Mouse (Mus musculus): ENCODE results near the gene Cgnl1.
"Not testable (repeated sequence)": the region's sequence is repeated elsewhere in the genome, so short reads cannot be mapped to it uniquely, and the experiment has no call there.

Cgnl1 gene

GRCm38 (mm10) chr9:71620116-71620515 is 151.3 kb downstream of the Cgnl1 start:
- not testable (repeated sequence) for DNase-seq

GRCm38 (mm10) chr9:71617363-71617762 is 154.0 kb downstream of the Cgnl1 start:
- peak; percentile 70 for DNase-seq

DNA sequence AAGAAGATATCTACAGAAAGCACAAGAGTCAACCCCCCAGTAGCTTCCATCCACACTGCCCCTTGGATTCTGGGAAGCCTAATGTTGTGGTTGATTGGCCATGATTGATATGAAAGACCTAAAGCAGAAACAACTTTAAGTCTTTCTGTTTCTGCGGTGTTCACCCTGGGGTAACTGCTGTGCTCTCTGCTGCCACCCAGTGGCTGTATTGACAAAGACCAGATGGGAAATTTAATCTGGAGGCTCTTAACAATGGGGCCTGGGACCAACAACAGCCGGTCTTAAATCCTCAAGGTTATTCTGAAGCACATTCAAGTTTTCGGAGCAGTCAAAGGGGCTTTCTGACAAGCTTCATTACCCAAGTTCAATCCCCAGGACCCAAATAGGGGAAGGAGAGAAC is 155.2 kb downstream of the Cgnl1 start:
- peak; percentile 89 for DNase-seq

- DNase-seq: peak; percentile 73
Observed at GRCm38 (mm10) chr9:71614643-71615042, 156.8 kb downstream of the Cgnl1 start.

- peak; percentile 39 for DNase-seq
Observed at GRCm38 (mm10) chr9:71612981-71613380, 158.4 kb downstream of the Cgnl1 start.

GRCm38 (mm10) chr9:71611876-71612275 is 159.5 kb downstream of the Cgnl1 start:
- no peak for DNase-seq

GRCm38 (mm10) chr9:71609010-71609409 is 162.4 kb downstream of the Cgnl1 start:
- DNase-seq: peak; percentile 48

- peak; percentile 58 for DNase-seq
Observed at GRCm38 (mm10) chr9:71606296-71607057, 164.9 kb downstream of the Cgnl1 start.

DNA sequence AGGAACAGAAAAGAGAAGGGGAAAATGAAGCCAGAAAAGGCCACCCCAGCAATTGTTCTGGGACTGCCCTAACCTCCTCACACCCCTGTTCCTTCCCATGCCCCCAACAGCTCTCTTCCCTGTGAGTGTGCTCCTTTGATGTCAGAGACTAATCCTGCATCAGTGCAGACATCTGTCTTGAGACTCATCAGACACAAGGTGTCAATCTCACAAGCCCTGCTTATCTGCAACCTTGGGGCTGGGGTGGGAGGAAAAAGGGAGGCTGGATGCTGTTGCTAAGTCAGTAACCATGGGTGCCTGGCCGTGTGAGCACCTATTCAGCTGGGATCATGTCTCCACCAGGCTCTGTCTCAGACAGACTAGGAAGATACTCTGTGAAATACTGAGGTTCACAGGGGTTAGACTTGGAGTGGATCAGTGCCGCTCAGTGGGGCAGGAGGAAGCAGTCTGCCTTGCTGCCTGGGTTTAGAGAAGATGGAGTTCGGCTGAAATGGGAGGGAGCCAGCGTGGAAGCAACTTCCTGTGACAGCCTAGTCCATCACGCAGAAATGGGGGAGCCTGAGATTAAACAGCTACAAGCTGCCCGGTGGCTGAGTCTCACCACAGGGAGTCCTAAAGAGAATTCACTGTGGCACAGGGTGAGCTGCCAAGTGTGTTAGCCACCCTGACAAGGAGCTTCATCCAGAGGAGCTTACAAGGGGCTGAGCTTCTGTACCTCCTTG is 166.3 kb downstream of the Cgnl1 start:
- peak; percentile 36 for DNase-seq

DNA sequence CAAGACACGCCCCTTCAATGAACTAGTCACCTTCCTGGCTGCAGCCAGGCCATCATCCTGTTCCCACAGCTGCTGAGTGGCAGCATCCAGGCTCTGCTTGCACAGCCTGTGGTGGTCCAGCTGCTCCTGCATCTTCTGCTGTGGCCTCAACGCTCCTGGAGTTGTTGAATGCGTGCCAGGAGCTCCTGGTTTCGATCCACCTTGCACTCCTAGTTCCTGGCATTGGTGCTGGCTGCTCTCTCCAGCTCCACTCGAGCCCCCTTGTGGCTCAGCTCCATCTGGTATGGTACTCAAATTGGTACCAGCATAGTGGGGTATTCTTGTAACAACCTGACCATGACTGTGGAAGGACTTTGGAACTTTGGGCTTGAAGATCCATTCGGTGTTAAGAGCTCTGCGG is 171.5 kb downstream of the Cgnl1 start:
- no peak for DNase-seq

- no peak for DNase-seq
Observed at GRCm38 (mm10) chr9:71596888-71597287, 174.5 kb downstream of the Cgnl1 start.

GRCm38 (mm10) chr9:71592577-71593285 is 178.7 kb downstream of the Cgnl1 start:
- no peak for DNase-seq

- DNase-seq: peak; percentile 96
Observed at GRCm38 (mm10) chr9:71591938-71592548, 179.4 kb downstream of the Cgnl1 start, which contains the start of gene Myzap. Gene Myzap (minus strand): TSS chr9:71592360.

- DNase-seq: no peak
Observed at GRCm38 (mm10) chr9:71591106-71591505, 180.3 kb downstream of the Cgnl1 start.

DNA sequence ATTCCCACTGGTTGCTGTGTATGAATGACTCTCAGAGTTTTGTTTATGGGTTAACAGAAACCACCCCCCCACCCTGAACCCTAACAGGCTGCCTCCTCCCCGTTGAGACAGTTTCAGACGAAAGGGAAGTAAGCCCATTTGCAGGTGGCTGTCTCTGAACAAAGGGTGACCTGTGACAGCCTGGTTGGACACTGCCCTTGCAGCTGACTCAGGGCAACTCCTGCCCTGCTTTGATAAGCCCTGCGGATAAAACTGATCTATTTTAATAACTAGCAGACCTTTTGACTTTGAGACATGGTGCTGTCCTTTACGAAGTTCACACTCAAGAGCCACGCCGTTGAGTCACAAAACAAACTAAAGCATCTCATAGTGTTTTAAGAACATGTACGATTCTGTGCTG is 181.6 kb downstream of the Cgnl1 start:
- no peak for DNase-seq

- no peak for DNase-seq
Observed at GRCm38 (mm10) chr9:71588930-71589592, 182.3 kb downstream of the Cgnl1 start.

- peak; percentile 70 for DNase-seq
Observed at GRCm38 (mm10) chr9:71586408-71586807, 185.0 kb downstream of the Cgnl1 start.

GRCm38 (mm10) chr9:71582771-71583170 is 188.6 kb downstream of the Cgnl1 start:
- DNase-seq: no peak

GRCm38 (mm10) chr9:71578896-71579564 is 192.4 kb downstream of the Cgnl1 start:
- no peak for DNase-seq
